Mouse (Mus musculus): ENCODE measurements around the gene Ficd. TPM values are rescaled to one million over a fixed set of nuclear protein-coding genes. Genes with fewer than 3 reads are reported as not detected.
"Not testable (repeated sequence)": the region's sequence is repeated elsewhere in the genome, so short reads cannot be mapped to it uniquely, and the experiment has no call there.

The Ficd gene
- polyA plus RNA-seq, 1 experiment = 8.5 TPM

- Histone ChIP-seq H3K27ac (ENCODE audit: insufficient read depth, low read length) (no peak overlapping the region), H3K4me3 (ENCODE audit: insufficient read depth, low read length) (no peak overlapping the region), H3K4me1 (ENCODE audit: control insufficient read depth, insufficient read depth, low read length) (no peaks in the 10 kb centered on the region)
- no peak for TF ChIP-seq CTCF (IDR thresholded peaks at IDR 0.05; ENCODE audit: extremely low read depth, insufficient read depth, low read length)
- no peak for TF ChIP-seq POLR2A (IDR thresholded peaks at IDR 0.05; ENCODE audit: extremely low read depth, insufficient read depth, low read length)
Observed at GRCm38 (mm10) chr5:113780082-113780752, 44.6 kb downstream of the Ficd start.

GRCm38 (mm10) chr5:113780763-113781162, 45.2 kb downstream of the Ficd start:
- Histone ChIP-seq H3K4me3 (ENCODE audit: insufficient read depth, low read length) (no peak overlapping the region), H3K4me1 (ENCODE audit: control insufficient read depth, insufficient read depth, low read length) (no peaks in the 10 kb centered on the region), H3K27ac (ENCODE audit: insufficient read depth, low read length) (no peak overlapping the region)
- TF ChIP-seq POLR2A (IDR thresholded peaks at IDR 0.05; ENCODE audit: extremely low read depth, insufficient read depth, low read length) (no peak), CTCF (IDR thresholded peaks at IDR 0.05; ENCODE audit: extremely low read depth, insufficient read depth, low read length) (no peak)

GRCm38 (mm10) chr5:113781254-113781653, 45.7 kb downstream of the Ficd start:
- Histone ChIP-seq H3K27ac (ENCODE audit: insufficient read depth, low read length) (no peak overlapping the region), H3K4me3 (ENCODE audit: insufficient read depth, low read length) (no peak overlapping the region), H3K4me1 (ENCODE audit: control insufficient read depth, insufficient read depth, low read length) (no peaks in the 10 kb centered on the region)
- TF ChIP-seq POLR2A (IDR thresholded peaks at IDR 0.05; ENCODE audit: extremely low read depth, insufficient read depth, low read length) (no peak), CTCF (IDR thresholded peaks at IDR 0.05; ENCODE audit: extremely low read depth, insufficient read depth, low read length) (no peak)

- H3K4me3 ChIP-seq (ENCODE audit: insufficient read depth, low read length) = no peak overlapping the region
- no peaks in the 10 kb centered on the region for H3K4me1 ChIP-seq (ENCODE audit: control insufficient read depth, insufficient read depth, low read length)
- no peak overlapping the region for H3K27ac ChIP-seq (ENCODE audit: insufficient read depth, low read length)
- TF ChIP-seq CTCF (IDR thresholded peaks at IDR 0.05; ENCODE audit: extremely low read depth, insufficient read depth, low read length) (no peak), POLR2A (IDR thresholded peaks at IDR 0.05; ENCODE audit: extremely low read depth, insufficient read depth, low read length) (no peak)
Observed at GRCm38 (mm10) chr5:113781875-113782274, 46.3 kb downstream of the Ficd start.

GRCm38 (mm10) chr5:113782624-113783023, 47.0 kb downstream of the Ficd start:
- no peak for TF ChIP-seq POLR2A (IDR thresholded peaks at IDR 0.05; ENCODE audit: extremely low read depth, insufficient read depth, low read length)
- no peak for TF ChIP-seq CTCF (IDR thresholded peaks at IDR 0.05; ENCODE audit: extremely low read depth, insufficient read depth, low read length)
- Histone ChIP-seq H3K4me3 (ENCODE audit: insufficient read depth, low read length) (no peak overlapping the region), H3K27ac (ENCODE audit: insufficient read depth, low read length) (no peak overlapping the region), H3K4me1 (ENCODE audit: control insufficient read depth, insufficient read depth, low read length) (no peaks in the 10 kb centered on the region)

- no peaks in the 10 kb centered on the region for H3K4me1 ChIP-seq (ENCODE audit: control insufficient read depth, insufficient read depth, low read length)
- no peak for TF ChIP-seq CTCF (IDR thresholded peaks at IDR 0.05; ENCODE audit: extremely low read depth, insufficient read depth, low read length)
- no peak for TF ChIP-seq POLR2A (IDR thresholded peaks at IDR 0.05; ENCODE audit: extremely low read depth, insufficient read depth, low read length)
- no peak overlapping the region for H3K4me3 ChIP-seq (ENCODE audit: insufficient read depth, low read length)
- H3K27ac ChIP-seq (ENCODE audit: insufficient read depth, low read length) = no peak overlapping the region
Observed at GRCm38 (mm10) chr5:113783581-113784001, 48.0 kb downstream of the Ficd start.

- H3K4me1 ChIP-seq (ENCODE audit: control insufficient read depth, insufficient read depth, low read length); H3K4me3 ChIP-seq (ENCODE audit: insufficient read depth, low read length): not testable (repeated sequence)
- 0 out of 2 replicates have a peak overlapping the region, but pooled peaks have one; percentile 33 for H3K27ac ChIP-seq (ENCODE audit: insufficient read depth, low read length)
Observed at GRCm38 (mm10) chr5:113784104-113784503, 48.5 kb downstream of the Ficd start.

GRCm38 (mm10) chr5:113786985-113787384, 51.4 kb downstream of the Ficd start:
- Histone ChIP-seq H3K4me1 (ENCODE audit: control insufficient read depth, insufficient read depth, low read length) (no peaks in the 10 kb centered on the region), H3K4me3 (ENCODE audit: insufficient read depth, low read length) (no peak overlapping the region), H3K27ac (ENCODE audit: insufficient read depth, low read length) (no peak overlapping the region)
- TF ChIP-seq POLR2A (IDR thresholded peaks at IDR 0.05; ENCODE audit: extremely low read depth, insufficient read depth, low read length) = no peak
- TF ChIP-seq CTCF (IDR thresholded peaks at IDR 0.05; ENCODE audit: extremely low read depth, insufficient read depth, low read length) = no peak

- TF ChIP-seq POLR2A (IDR thresholded peaks at IDR 0.05; ENCODE audit: extremely low read depth, insufficient read depth, low read length) (no peak), CTCF (IDR thresholded peaks at IDR 0.05; ENCODE audit: extremely low read depth, insufficient read depth, low read length) (no peak)
- Histone ChIP-seq H3K4me3 (ENCODE audit: insufficient read depth, low read length) (no peak overlapping the region), H3K4me1 (ENCODE audit: control insufficient read depth, insufficient read depth, low read length) (no peaks in the 10 kb centered on the region), H3K27ac (ENCODE audit: insufficient read depth, low read length) (no peak overlapping the region)
Observed at GRCm38 (mm10) chr5:113788645-113789044, 53.0 kb downstream of the Ficd start.

- Histone ChIP-seq H3K4me1 (ENCODE audit: control insufficient read depth, insufficient read depth, low read length) (no peaks in the 10 kb centered on the region), H3K4me3 (ENCODE audit: insufficient read depth, low read length) (no peak overlapping the region), H3K27ac (ENCODE audit: insufficient read depth, low read length) (no peak overlapping the region)
- TF ChIP-seq CTCF (IDR thresholded peaks at IDR 0.05; ENCODE audit: extremely low read depth, insufficient read depth, low read length) = no peak
- no peak for TF ChIP-seq POLR2A (IDR thresholded peaks at IDR 0.05; ENCODE audit: extremely low read depth, insufficient read depth, low read length)
Observed at GRCm38 (mm10) chr5:113789075-113789788, 53.6 kb downstream of the Ficd start.

Other genes with a start within 250 kb of the Ficd start
- gene Wscd2, start 245.5 kb upstream of the Ficd start, polyA plus RNA-seq (2012; rRNA removed) = 28.9 and 32.3 TPM in 2 replicates
- 3.9 and 4.0 TPM in 2 replicates for gene Cmklr1, start 85.4 kb upstream of the Ficd start, polyA plus RNA-seq (2012; rRNA removed)
- gene 1700069L16Rik, start 11.0 kb upstream of the Ficd start, polyA plus RNA-seq (2012; rRNA removed) = not detected in 2 replicates
- 33.2 and 39.0 TPM in 2 replicates for gene Sart3, start 36.7 kb downstream of the Ficd start, polyA plus RNA-seq (2012; rRNA removed)
- gene Iscu, start 36.9 kb downstream of the Ficd start, polyA plus RNA-seq (2012; rRNA removed) = 190 and 196 TPM in 2 replicates
- gene Tmem119, start 64.7 kb downstream of the Ficd start, polyA plus RNA-seq (2012; rRNA removed) = 25.4 and 26.0 TPM in 2 replicates
- 43.5 TPM in 2 replicates for gene Selplg, start 96.8 kb downstream of the Ficd start, polyA plus RNA-seq (2012; rRNA removed)
- 66.1 and 70.5 TPM in 2 replicates for gene Coro1c, start 173.0 kb downstream of the Ficd start, polyA plus RNA-seq (2012; rRNA removed)